Mouse (Mus musculus) ES-E14 (cell line): ENCODE results near the gene Pde4d. TPM values are rescaled to one million over a fixed set of nuclear protein-coding genes. Genes with fewer than 3 reads are reported as not detected.

ENCODE experiments used
- DNase-seq: peaks from one replicate; pipeline ENCODE4 v3.0.0-alpha.2; 2013; ENCODE audit warnings: low read depth, low spot score
- H3K27ac ChIP-seq: 2 replicates; pipeline ENCODE4 v1.5.1; 2012; ENCODE audit warnings: low read depth, mild to moderate bottlenecking, low read length, moderate library complexity, mixed read lengths; ENCODE audit not compliant: poor library complexity, insufficient read depth, severe bottlenecking
- H3K36me3 ChIP-seq: 2 replicates; pipeline ENCODE4 v1.6.1; 2012; ENCODE audit warnings: mild to moderate bottlenecking, low read length, moderate library complexity, mixed read lengths; ENCODE audit not compliant: control insufficient read depth, poor library complexity, insufficient read depth, severe bottlenecking
- H3K4me1 ChIP-seq, 2 experiments: fragments of 150-350 bp in 1 of 2; sonication (generic) in 1 of 2; 2 replicates each; pipeline ENCODE4 v1.6.1; 2012; ENCODE audit warnings: low read length in 2 of 2, mild to moderate bottlenecking in 1 of 2, mixed read lengths in 1 of 2; ENCODE audit not compliant: control insufficient read depth in 2 of 2, insufficient read depth in 2 of 2, poor library complexity in 1 of 2
- H3K4me3 ChIP-seq, 2 experiments: fragments of 150-350 bp in 1 of 2; sonication (generic) in 1 of 2; 2 replicates each; pipeline ENCODE4 v1.5.1; 2012; ENCODE audit warnings: low read length in 2 of 2, low read depth in 1 of 2, mild to moderate bottlenecking in 1 of 2, mixed read lengths in 1 of 2; ENCODE audit not compliant: insufficient read depth in 1 of 2, poor library complexity in 1 of 2, severe bottlenecking in 1 of 2
- H3K9ac ChIP-seq: 2 replicates; pipeline ENCODE4 v1.6.1; 2012; ENCODE audit warnings: low read depth, mild to moderate bottlenecking, low read length, mixed read lengths; ENCODE audit not compliant: poor library complexity, insufficient read depth, severe bottlenecking
- H3K9me3 ChIP-seq: fragments of 150-350 bp; sonication (generic); 2 replicates; pipeline ENCODE4 v1.6.1; 2012; ENCODE audit warnings: low read depth, mild to moderate bottlenecking, low read length; ENCODE audit not compliant: control insufficient read depth, insufficient read depth
- CHD2 ChIP-seq: IDR thresholded peaks from 2 replicates; pipeline ENCODE4 v1.6.1; 2014; ENCODE audit warnings: mild to moderate bottlenecking, low read depth, low read length, inconsistent platforms
- HCFC1 ChIP-seq: IDR thresholded peaks from 2 replicates; pipeline ENCODE4 v1.6.1; 2012; ENCODE audit warnings: low read length, inconsistent platforms, borderline replicate concordance; ENCODE audit not compliant: insufficient read depth
- MAFK ChIP-seq: IDR thresholded peaks from 2 replicates; pipeline ENCODE4 v1.6.1; 2014; ENCODE audit warnings: mild to moderate bottlenecking, low read depth, low read length, inconsistent platforms; ENCODE audit not compliant: insufficient read depth
- ZC3H11A ChIP-seq: IDR thresholded peaks from 2 replicates; pipeline ENCODE4 v1.6.1; 2012; ENCODE audit warnings: low read depth, mild to moderate bottlenecking, inconsistent platforms, low read length, borderline replicate concordance
- ZNF384 ChIP-seq: IDR thresholded peaks from 2 replicates; pipeline ENCODE4 v1.6.1; 2012; ENCODE audit warnings: low read depth, low read length, inconsistent platforms
- in situ Hi-C, 2 experiments: fragments of 600-800 bp; cut with MboI; formaldehyde crosslinking; loops; one replicate each; pipeline ENCODE4 v1.15.1; 2025; ENCODE audit warnings: low sequenced_read_pairs in 2 of 2, inconsistent platforms in 1 of 2; ENCODE audit not compliant: unreplicated experiment in 2 of 2
- total RNA-seq: library from RNA; depleted of rRNA; stranded (reverse); fragments of 300-350 nt; gene quantifications from 2 replicates; pipeline ENCODE4 v1.2.3, GENCODE M21; 2012

Pde4d gene
- total RNA-seq, 1 experiment, result 10.4 TPM

DNA sequence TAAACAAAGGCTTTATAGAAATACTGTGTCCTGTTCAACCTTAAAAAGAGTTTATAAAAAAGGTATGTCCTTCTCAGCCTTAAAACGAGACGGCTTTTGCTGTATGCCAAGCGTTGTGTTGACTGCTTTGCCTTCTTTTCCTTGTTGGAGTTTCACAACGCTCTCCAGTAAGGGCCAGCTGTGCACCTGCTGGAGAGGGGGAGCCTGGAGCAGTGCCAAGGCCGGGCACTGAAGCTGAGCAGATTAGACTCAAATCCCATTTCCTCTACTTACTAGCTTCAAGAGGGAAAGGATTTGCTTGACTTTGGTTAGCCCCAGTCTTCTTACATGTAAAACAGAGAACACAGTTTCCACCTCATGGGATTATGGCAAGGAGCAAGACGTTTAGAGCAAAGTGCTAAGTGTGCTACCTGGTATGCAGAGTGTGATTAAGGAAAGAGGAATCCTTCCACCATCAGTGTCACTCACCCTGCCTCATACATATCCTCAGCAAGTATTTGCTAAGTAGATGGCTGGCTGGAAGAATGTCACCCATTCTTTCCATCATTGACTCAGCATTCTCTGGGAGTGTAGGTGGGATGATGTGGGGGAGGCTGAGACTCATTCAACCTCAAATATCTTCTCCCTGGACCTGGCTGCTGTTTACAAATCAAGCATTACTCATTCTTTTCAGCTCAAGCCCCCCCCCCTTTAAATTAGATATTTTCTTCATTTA is 149.6 kb downstream of the Pde4d start:
- H3K27ac ChIP-seq, result no peak overlapping the region
- no peaks in the 10 kb centered on the region for H3K9me3 ChIP-seq
- DNase-seq, result no peak
- H3K4me3 ChIP-seq, result no peak overlapping the region
- H3K9ac ChIP-seq, result no peak overlapping the region
- no peak for TF ChIP-seq CHD2
- no peak for TF ChIP-seq HCFC1
- TF ChIP-seq MAFK, result no peak
- no peak for TF ChIP-seq ZC3H11A
- no peak for TF ChIP-seq ZNF384
- no peaks in the 10 kb centered on the region for H3K4me1 ChIP-seq
- in situ Hi-C loops, result no loop called here
- H3K36me3 ChIP-seq, result no peaks in the 10 kb centered on the region

- in situ Hi-C loops, result no loop called here
- H3K36me3 ChIP-seq, result no peaks in the 10 kb centered on the region
- H3K9ac ChIP-seq, result no peak overlapping the region
- TF ChIP-seq CHD2, result no peak
- no peak for TF ChIP-seq MAFK
- no peak for TF ChIP-seq HCFC1
- TF ChIP-seq ZC3H11A, result no peak
- TF ChIP-seq ZNF384, result no peak
- DNase-seq, result no peak
- no peaks in the 10 kb centered on the region for H3K9me3 ChIP-seq
- H3K27ac ChIP-seq, result no peak overlapping the region
- H3K4me1 ChIP-seq, result no peaks in the 10 kb centered on the region
- H3K4me3 ChIP-seq, result no peak overlapping the region
Measured at GRCm38 (mm10) chr13:108601021-108601420, 151.3 kb downstream of the Pde4d start.

DNA sequence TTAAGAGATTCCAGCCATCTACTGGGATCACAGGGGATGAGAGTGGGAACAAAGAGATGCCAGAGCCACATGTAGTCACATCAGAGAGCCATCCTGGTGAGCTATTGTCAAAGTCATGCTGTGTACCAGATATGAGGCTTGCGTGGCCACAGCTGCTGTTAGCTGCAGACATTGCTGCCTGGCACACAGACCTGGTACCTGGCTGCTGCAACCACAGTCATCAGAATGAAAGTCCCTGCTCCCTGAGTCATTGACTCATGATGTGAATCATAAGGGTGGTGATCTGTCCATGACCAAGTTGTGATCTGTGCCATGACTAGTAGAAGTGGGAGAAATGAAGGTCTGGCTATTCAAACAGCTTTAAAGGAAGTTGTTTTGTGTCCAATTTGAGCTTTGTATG is 153.8 kb downstream of the Pde4d start:
- no peak overlapping the region for H3K4me3 ChIP-seq
- H3K9me3 ChIP-seq, result no peaks in the 10 kb centered on the region
- in situ Hi-C loops, result no loop called here
- no peaks in the 10 kb centered on the region for H3K4me1 ChIP-seq
- no peaks in the 10 kb centered on the region for H3K36me3 ChIP-seq
- H3K27ac ChIP-seq, result no peak overlapping the region
- TF ChIP-seq CHD2, result no peak
- no peak for TF ChIP-seq HCFC1
- TF ChIP-seq MAFK, result no peak
- no peak for TF ChIP-seq ZNF384
- no peak for TF ChIP-seq ZC3H11A
- no peak overlapping the region for H3K9ac ChIP-seq
- DNase-seq, result no peak

GRCm38 (mm10) chr13:108604213-108604612 is 154.5 kb downstream of the Pde4d start:
- no peak for DNase-seq
- Histone ChIP-seq H3K36me3 (no peaks in the 10 kb centered on the region), H3K9ac (no peak overlapping the region), H3K4me1 (no peaks in the 10 kb centered on the region), H3K9me3 (no peaks in the 10 kb centered on the region), H3K4me3 (no peak overlapping the region), H3K27ac (no peak overlapping the region)
- no peak for TF ChIP-seq MAFK
- TF ChIP-seq CHD2, result no peak
- no peak for TF ChIP-seq ZNF384
- in situ Hi-C loops, result no loop called here

GRCm38 (mm10) chr13:108618207-108618606 is 168.5 kb downstream of the Pde4d start:
- in situ Hi-C loops, result no loop called here
- H3K4me3 ChIP-seq, result no peak overlapping the region

More at GRCm38 (mm10) chr13:108618207-108618606, 168.5 kb downstream of the Pde4d start:
- H3K36me3 ChIP-seq, result no peaks in the 10 kb centered on the region
- H3K27ac ChIP-seq, result no peak overlapping the region
- H3K9me3 ChIP-seq, result no peaks in the 10 kb centered on the region
- no peaks in the 10 kb centered on the region for H3K4me1 ChIP-seq
- no peak for DNase-seq
- no peak overlapping the region for H3K9ac ChIP-seq
- TF ChIP-seq ZC3H11A (no peak), MAFK (no peak), HCFC1 (no peak), CHD2 (no peak), ZNF384 (no peak)
